Mouse (Mus musculus): ENCODE measurements around the gene 2700081O15Rik. TPM values are rescaled to one million over a fixed set of nuclear protein-coding genes. Genes with fewer than 3 reads are reported as not detected.

The 2700081O15Rik gene
- total and polyA plus RNA-seq, 2 experiments: 1.7 to 2.9 TPM

DNA sequence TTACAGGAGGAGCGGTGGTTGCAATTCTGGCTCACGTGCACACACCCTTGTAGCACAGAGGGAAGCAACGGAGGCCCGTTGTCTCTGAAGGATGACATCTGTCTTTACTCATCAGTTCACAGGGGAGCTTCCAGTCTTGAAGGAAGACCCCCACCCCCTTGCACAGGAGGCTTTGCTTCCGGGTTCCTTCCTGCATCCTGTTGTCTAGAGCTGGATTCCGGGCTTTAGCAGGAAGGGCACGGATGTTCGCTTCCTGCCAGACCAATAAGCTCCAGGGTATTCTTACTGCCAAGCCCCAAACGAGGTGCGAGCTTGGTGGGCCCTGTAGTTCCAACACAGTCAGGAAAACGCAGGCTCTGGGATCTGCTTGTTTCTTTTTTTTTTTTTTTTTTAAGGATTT is 16.8 kb upstream of the 2700081O15Rik start:
- peak; percentile 17 for DNase-seq (ENCODE audit: extremely low read depth, low read depth, low spot score)
- TF ChIP-seq CTCF (IDR thresholded peaks at IDR 0.05; ENCODE audit: low read depth, low read length): no peak
- TF ChIP-seq POLR2A (IDR thresholded peaks at IDR 0.05; ENCODE audit: extremely low read depth, insufficient read depth, low read length): no peak
- no peaks in the 10 kb centered on the region for H3K36me3 ChIP-seq (ENCODE audit: control insufficient read depth, insufficient read depth, low read length)
- H3K9ac ChIP-seq (ENCODE audit: low read depth, low read length): no peak overlapping the region
- WGBS: 67% methylated on average over 11 of the region's 11 CpGs
- no peaks in the 10 kb centered on the region for H3K27me3 ChIP-seq (ENCODE audit: control insufficient read depth, insufficient read depth, low read length)
- H3K4me1 ChIP-seq (ENCODE audit: control insufficient read depth, insufficient read depth, low read length): no peaks in the 10 kb centered on the region
- H3K4me3 ChIP-seq (ENCODE audit: insufficient read depth, low read depth, low read length): no peak overlapping the region
- no peaks in the 10 kb centered on the region for H3K79me2 ChIP-seq (ENCODE audit: control insufficient read depth, insufficient read depth, low read length)
- peak overlapping the region; percentile 20 for H3K27ac ChIP-seq (replicated peaks; ENCODE audit: insufficient read depth, low read depth, low read length)

DNA sequence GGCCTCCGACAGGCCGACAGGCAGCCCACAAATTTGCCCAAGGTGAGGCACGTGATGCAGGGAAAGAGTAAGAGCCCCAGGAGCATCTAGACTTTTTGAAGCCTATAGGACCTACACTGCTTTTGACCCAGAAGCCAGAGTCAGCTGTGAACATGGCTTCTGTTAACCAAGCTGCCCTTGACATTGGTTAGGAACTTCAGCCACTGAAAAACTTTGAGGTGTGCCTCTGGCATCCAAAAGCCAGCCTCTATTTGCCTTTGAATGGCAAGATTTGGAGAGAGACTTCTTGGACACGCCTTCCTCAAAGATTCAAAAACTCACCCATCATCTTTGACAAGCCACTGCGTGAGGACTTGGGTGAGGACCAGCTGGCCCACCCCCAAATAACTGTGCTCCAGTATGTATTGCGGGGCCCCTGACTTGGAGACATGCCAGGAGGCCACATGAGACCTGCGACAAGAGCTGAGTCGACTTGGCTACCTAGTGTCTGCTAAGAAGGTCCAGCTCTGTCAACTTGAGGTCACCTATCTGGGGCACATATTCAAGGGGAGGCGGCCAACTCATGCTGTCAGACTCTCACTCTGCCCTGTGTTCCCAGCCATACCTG is 12.7 kb upstream of the 2700081O15Rik start:
- H3K27ac ChIP-seq (replicated peaks; ENCODE audit: insufficient read depth, low read depth, low read length): no peak overlapping the region
- H3K27me3 ChIP-seq (ENCODE audit: control insufficient read depth, insufficient read depth, low read length): no peaks in the 10 kb centered on the region
- no peaks in the 10 kb centered on the region for H3K4me1 ChIP-seq (ENCODE audit: control insufficient read depth, insufficient read depth, low read length)
- H3K79me2 ChIP-seq (ENCODE audit: control insufficient read depth, insufficient read depth, low read length): no peaks in the 10 kb centered on the region
- WGBS: 81% methylated on average over 9 of the region's 9 CpGs
- H3K4me3 ChIP-seq (ENCODE audit: insufficient read depth, low read depth, low read length): no peak overlapping the region
- no peak overlapping the region for H3K9ac ChIP-seq (ENCODE audit: low read depth, low read length)
- no peaks in the 10 kb centered on the region for H3K36me3 ChIP-seq (ENCODE audit: control insufficient read depth, insufficient read depth, low read length)
- no peak for TF ChIP-seq POLR2A (IDR thresholded peaks at IDR 0.05; ENCODE audit: extremely low read depth, insufficient read depth, low read length)
- no peak for TF ChIP-seq CTCF (IDR thresholded peaks at IDR 0.05; ENCODE audit: low read depth, low read length)
- DNase-seq (ENCODE audit: extremely low read depth, low read depth, low spot score): no peak

DNA sequence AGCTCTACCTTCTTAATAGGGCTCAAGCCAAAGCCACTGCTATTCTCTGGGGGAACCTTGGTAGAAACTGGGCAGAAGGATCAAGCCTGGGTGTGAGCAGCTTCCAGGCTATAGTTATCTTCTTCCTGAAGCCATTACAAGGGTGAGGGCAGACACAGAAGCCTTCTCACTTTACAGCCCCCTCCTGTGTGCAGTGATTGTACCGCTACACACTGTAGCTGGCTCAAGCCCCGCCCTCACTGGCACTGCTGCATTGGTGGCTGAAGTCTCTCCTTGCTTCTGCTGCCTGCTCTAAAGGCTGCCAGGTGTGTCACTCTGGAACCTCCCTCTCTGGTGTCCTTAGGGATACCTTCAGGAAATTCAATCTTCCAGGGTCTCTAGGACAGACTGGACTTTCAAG is 5.1 kb upstream of the 2700081O15Rik start:
- TF ChIP-seq CTCF (IDR thresholded peaks at IDR 0.05; ENCODE audit: low read depth, low read length) (no peak), POLR2A (IDR thresholded peaks at IDR 0.05; ENCODE audit: extremely low read depth, insufficient read depth, low read length) (no peak)
- H3K9ac ChIP-seq (ENCODE audit: low read depth, low read length): no peak overlapping the region
- H3K27ac ChIP-seq (replicated peaks; ENCODE audit: insufficient read depth, low read depth, low read length): no peak overlapping the region
- no peaks in the 10 kb centered on the region for H3K79me2 ChIP-seq (ENCODE audit: control insufficient read depth, insufficient read depth, low read length)
- H3K36me3 ChIP-seq (ENCODE audit: control insufficient read depth, insufficient read depth, low read length): no peaks in the 10 kb centered on the region
- 0 out of 2 replicates have a peak, but pooled peaks cover 5% of the 10 kb centered on the region for H3K27me3 ChIP-seq (ENCODE audit: control insufficient read depth, insufficient read depth, low read length)
- DNase-seq (ENCODE audit: extremely low read depth, low read depth, low spot score): no peak
- no peak overlapping the region for H3K4me3 ChIP-seq (ENCODE audit: insufficient read depth, low read depth, low read length)
- H3K4me1 ChIP-seq (ENCODE audit: control insufficient read depth, insufficient read depth, low read length): no peaks in the 10 kb centered on the region
- WGBS: 54% methylated on average over 2 of the region's 2 CpGs

DNA sequence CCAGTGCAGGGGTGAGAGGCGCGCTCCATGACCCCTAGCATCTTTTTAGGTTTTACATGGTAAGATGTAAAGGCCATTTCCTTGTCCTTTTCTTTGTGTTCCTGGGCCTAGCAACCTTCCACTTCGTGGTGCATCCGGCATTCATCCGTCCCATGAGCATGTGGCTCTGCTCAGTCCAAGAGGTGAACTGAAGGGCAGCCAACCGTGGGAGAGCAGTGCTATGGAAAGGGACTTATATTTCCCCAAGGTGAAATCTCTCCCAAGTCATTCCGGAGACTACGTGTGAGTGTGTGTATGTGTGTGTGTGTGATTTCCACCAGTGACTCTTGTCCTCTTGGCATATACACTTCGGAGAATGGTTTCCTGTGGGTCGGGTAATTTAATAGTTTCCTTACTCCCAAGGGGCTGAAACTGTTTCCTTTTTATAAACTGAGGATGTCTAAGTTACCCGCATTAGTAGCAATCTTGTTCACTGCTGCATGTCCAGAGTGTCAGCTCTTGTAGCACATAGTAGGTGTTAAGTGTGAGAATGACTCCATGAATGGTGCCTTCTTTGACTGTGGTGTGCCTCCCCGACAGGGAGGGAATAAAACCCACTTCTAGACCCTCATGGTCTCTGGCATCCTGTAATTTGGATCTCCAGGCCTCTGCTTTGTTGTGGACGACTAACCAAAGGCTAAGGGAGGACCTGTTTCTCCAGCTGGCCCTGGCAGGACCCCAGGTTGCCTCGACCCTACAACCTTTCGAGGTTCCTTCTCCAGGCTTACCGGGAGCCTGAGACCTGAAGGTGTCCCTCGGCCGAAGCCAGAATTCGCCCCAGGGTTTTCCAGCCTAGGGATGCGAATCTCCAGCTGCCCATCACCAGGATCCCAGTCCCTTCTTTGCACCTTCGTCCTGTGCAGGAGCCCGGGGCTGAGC is 1.2 kb upstream of the 2700081O15Rik start:
- no peak for DNase-seq (ENCODE audit: extremely low read depth, low read depth, low spot score)

DNA sequence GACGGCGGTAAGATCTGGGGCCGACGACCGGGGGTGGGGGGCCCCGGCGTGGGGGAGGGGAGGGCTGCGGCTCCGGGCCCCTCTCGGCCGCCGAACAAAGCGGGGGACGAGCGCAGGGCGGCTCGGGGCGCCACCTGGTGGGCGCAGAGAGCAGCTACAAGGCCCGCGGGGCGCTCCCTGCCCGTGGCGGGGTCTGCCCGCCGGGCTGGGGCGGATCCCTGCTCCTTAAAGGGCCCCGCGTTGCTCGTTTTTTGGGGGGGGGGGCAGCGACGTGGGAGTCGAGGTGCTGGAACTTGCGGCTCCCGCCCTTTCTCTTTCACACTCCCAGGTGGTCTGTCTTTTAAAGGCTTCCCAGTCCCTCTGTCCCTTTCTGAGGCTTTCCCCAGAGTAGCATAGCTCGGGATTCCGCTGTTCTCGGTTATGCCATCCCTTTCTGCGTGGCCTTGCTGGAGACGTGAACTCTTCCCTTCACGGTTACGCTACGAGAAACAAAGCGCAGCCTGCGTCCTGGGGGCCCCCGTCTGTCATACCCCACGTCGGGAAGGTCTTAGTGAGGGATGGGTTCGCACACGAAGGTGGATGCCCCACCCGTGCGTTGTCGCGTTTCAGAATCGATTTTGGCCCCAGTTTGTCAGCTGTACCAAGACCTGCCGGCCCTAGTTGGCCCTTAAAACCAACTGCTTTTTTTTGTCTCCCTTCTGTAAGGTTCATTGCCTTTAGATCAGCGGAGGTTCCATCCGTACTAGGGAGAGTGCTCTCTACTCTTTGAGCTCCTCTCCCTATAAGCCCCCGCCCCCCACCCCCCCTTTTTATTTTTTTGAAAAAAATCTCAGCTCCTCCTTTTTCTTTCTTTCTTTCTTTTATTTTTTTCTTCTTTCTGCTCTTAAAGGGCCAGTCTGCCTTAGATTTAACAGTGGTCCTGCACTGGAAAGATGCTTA is 755 bp downstream of the 2700081O15Rik start:
- WGBS: 1% methylated on average over 52 of the region's 59 CpGs
- no peak overlapping the region for H3K27ac ChIP-seq (replicated peaks; ENCODE audit: insufficient read depth, low read depth, low read length)
- H3K79me2 ChIP-seq (ENCODE audit: control insufficient read depth, insufficient read depth, low read length): no peaks in the 10 kb centered on the region
- DNase-seq (ENCODE audit: extremely low read depth, low read depth, low spot score): peak; percentile 19
- H3K27me3 ChIP-seq (ENCODE audit: control insufficient read depth, insufficient read depth, low read length): peaks cover 13% of the 10 kb centered on the region
- H3K36me3 ChIP-seq (ENCODE audit: control insufficient read depth, insufficient read depth, low read length): no peaks in the 10 kb centered on the region
- peaks cover 2% of the 10 kb centered on the region; the same call in 1 of the 2 replicates for H3K4me1 ChIP-seq (ENCODE audit: control insufficient read depth, insufficient read depth, low read length)
- peak overlapping the region; percentile 83 for H3K9ac ChIP-seq (ENCODE audit: low read depth, low read length)
- TF ChIP-seq POLR2A (IDR thresholded peaks at IDR 0.05; ENCODE audit: extremely low read depth, insufficient read depth, low read length) (no peak), CTCF (IDR thresholded peaks at IDR 0.05; ENCODE audit: low read depth, low read length) (peak; percentile 74)
- H3K4me3 ChIP-seq (ENCODE audit: insufficient read depth, low read depth, low read length): peak overlapping the region; percentile 88

More for the DNA sequence above, 1.2 kb upstream of the 2700081O15Rik start:
- TF ChIP-seq CTCF (IDR thresholded peaks at IDR 0.05; ENCODE audit: low read depth, low read length) (no peak), POLR2A (IDR thresholded peaks at IDR 0.05; ENCODE audit: extremely low read depth, insufficient read depth, low read length) (no peak)
- Histone ChIP-seq H3K27me3 (ENCODE audit: control insufficient read depth, insufficient read depth, low read length) (0 out of 2 replicates have a peak, but pooled peaks cover 5% of the 10 kb centered on the region), H3K27ac (replicated peaks; ENCODE audit: insufficient read depth, low read depth, low read length) (0 out of 2 replicates have a peak overlapping the region, but pooled peaks have one; percentile 23), H3K9ac (ENCODE audit: low read depth, low read length) (peak overlapping the region; percentile 83), H3K4me1 (ENCODE audit: control insufficient read depth, insufficient read depth, low read length) (peaks cover 2% of the 10 kb centered on the region; the same call in 1 of the 2 replicates), H3K4me3 (ENCODE audit: insufficient read depth, low read depth, low read length) (peak overlapping the region; percentile 88), H3K36me3 (ENCODE audit: control insufficient read depth, insufficient read depth, low read length) (no peaks in the 10 kb centered on the region), H3K79me2 (ENCODE audit: control insufficient read depth, insufficient read depth, low read length) (no peaks in the 10 kb centered on the region)
- WGBS: 48% methylated on average over 22 of the region's 22 CpGs
